Comparison of ENCODE assay signal across 9 mouse cellular contexts in genomic region chr2:131911341-131911740, GRCm38 (mm10). TPM values are rescaled to one million over a fixed set of nuclear protein-coding genes. Genes with fewer than 3 reads are reported as not detected.
A peak's percentile ranks its signal among the peaks of the same experiment; 100 is the strongest.
DNase-seq lines count a peak whose midpoint lies in the region; ATAC-seq and TF ChIP-seq lines count a peak whose summit lies in the region.
"Had no signal": no experiment of that assay in that cellular context is flagged by ENCODE, and none has a peak within 500 bp of the region (broad histone marks: within the 10 kb centered on the region; RNA-seq: fewer than 3 reads in every experiment).

No protein-coding gene starts in this region.

- H3K27ac ChIP-seq in heart, embryonic 16.5 days (ENCODE audit: low read length), result no peak overlapping the region
- H3K27ac ChIP-seq in brown adipose tissue, adult 24 weeks (replicated peaks; ENCODE audit: low read depth, low read length), result peak overlapping the region; percentile 30
- H3K27ac ChIP-seq in forebrain, embryonic 12.5 days, result peak overlapping the region; percentile 42; the same call in 1 of the 2 replicates
- H3K27ac ChIP-seq in liver, postnatal 0 days (ENCODE audit: low read depth), result no peak overlapping the region
- H3K27ac ChIP-seq in thymus, adult 2 months (ENCODE audit: control insufficient read depth, insufficient read depth, low read length), result no peak overlapping the region

- peaks cover 16% of the 10 kb centered on the region for H3K4me1 ChIP-seq in heart, embryonic 16.5 days (ENCODE audit: control insufficient read depth, insufficient read depth, low read length)
- H3K4me1 ChIP-seq in brown adipose tissue, adult 24 weeks (ENCODE audit: control insufficient read depth, insufficient read depth, insufficient read length, low read length), result peaks cover 31% of the 10 kb centered on the region
- peaks cover 25% of the 10 kb centered on the region for H3K4me1 ChIP-seq in forebrain, embryonic 12.5 days
- H3K4me1 ChIP-seq in liver, postnatal 0 days (ENCODE audit: insufficient read depth), result peaks cover 8% of the 10 kb centered on the region; the same call in 1 of the 2 replicates
- H3K4me1 ChIP-seq in thymus, adult 2 months (replicated peaks; ENCODE audit: control insufficient read depth, insufficient read depth, low read length), result peaks cover 5% of the 10 kb centered on the region; the same call in 1 of the 2 replicates

- H3K9me3 ChIP-seq in heart, embryonic 16.5 days (replicated peaks; ENCODE audit: control insufficient read depth, low read length), result no peaks in the 10 kb centered on the region
- no peaks in the 10 kb centered on the region for H3K9me3 ChIP-seq in forebrain, embryonic 12.5 days
- no peaks in the 10 kb centered on the region for H3K9me3 ChIP-seq in liver, postnatal 0 days (ENCODE audit: low read length)

- peaks cover 7% of the 10 kb centered on the region for H3K36me3 ChIP-seq in heart, embryonic 16.5 days (ENCODE audit: control insufficient read depth, insufficient read depth)
- H3K36me3 ChIP-seq in forebrain, embryonic 12.5 days (replicated peaks), result no peaks in the 10 kb centered on the region
- H3K36me3 ChIP-seq in liver, postnatal 0 days (replicated peaks; ENCODE audit: insufficient read depth, low read length), result peaks cover 4% of the 10 kb centered on the region; the same call in 1 of the 2 replicates
- H3K36me3 ChIP-seq in thymus, adult 2 months (ENCODE audit: control insufficient read depth, insufficient read depth, low read length), result no peaks in the 10 kb centered on the region

- H3K4me2 ChIP-seq in heart, embryonic 16.5 days (ENCODE audit: low read depth, low read length), result peak overlapping the region; percentile 59
- peak overlapping the region; percentile 66 for H3K4me2 ChIP-seq in forebrain, embryonic 12.5 days
- H3K4me2 ChIP-seq in liver, postnatal 0 days (ENCODE audit: low read depth, low read length), result peak overlapping the region; percentile 80

- TF ChIP-seq EP300 in liver, postnatal 0 days (IDR thresholded peaks at IDR 0.05; ENCODE audit: low read depth), result no peak

- H3K27me3 ChIP-seq in heart, embryonic 16.5 days (ENCODE audit: control insufficient read depth, insufficient read depth, low read length), result no peaks in the 10 kb centered on the region
- H3K27me3 ChIP-seq in forebrain, embryonic 12.5 days, result 0 out of 2 replicates have a peak, but pooled peaks cover 4% of the 10 kb centered on the region
- H3K27me3 ChIP-seq in liver, postnatal 0 days (ENCODE audit: insufficient read depth, low read length), result no peaks in the 10 kb centered on the region
- H3K27me3 ChIP-seq in thymus, adult 2 months (ENCODE audit: control insufficient read depth, insufficient read depth, low read length), result no peaks in the 10 kb centered on the region

- no peak for TF ChIP-seq CTCF in liver, postnatal 0 days (IDR thresholded peaks at IDR 0.05; ENCODE audit: low read depth)
- no peak for TF ChIP-seq CTCF in thymus, adult 2 months (IDR thresholded peaks at IDR 0.05; ENCODE audit: borderline replicate concordance, control insufficient read depth, extremely low read depth, insufficient read depth, low read length, poor library complexity)

- H3K9ac ChIP-seq in heart, embryonic 16.5 days (ENCODE audit: low read length), result peak overlapping the region; percentile 84; the same call in 1 of the 2 replicates
- H3K9ac ChIP-seq in forebrain, embryonic 12.5 days, result 0 out of 2 replicates have a peak overlapping the region, but pooled peaks have one; percentile 83
- H3K9ac ChIP-seq in liver, postnatal 0 days (replicated peaks), result no peak overlapping the region; the same call in 1 of the 2 replicates

- no peak for TF ChIP-seq POLR2A in thymus, adult 2 months (IDR thresholded peaks at IDR 0.05; ENCODE audit: control insufficient read depth, extremely low read depth, insufficient read depth, low read length, poor library complexity)

- ATAC-seq in heart, embryonic 16.5 days (replicated peaks; ENCODE audit: extremely low read depth, insufficient read depth, low FRiP score), result no peak
- no peak for ATAC-seq in forebrain, embryonic 12.5 days (ENCODE audit: low FRiP score)
- ATAC-seq in liver, postnatal 0 days, result no peak

- DNase-seq in heart, adult 9 months (ENCODE audit: low spot score in 2 of 2), result no peak
- no peak for DNase-seq in liver, postnatal 0 days
- DNase-seq in thymus, adult 2 months, result no peak
- DNase-seq in ovary, postnatal 10 days (ENCODE audit: low spot score), result no peak
- no peak for DNase-seq in spleen, postnatal 10 days (ENCODE audit: low spot score in 2 of 2)

- WGBS in heart, embryonic 16.5 days, result 62% methylated on average over 4 of the region's 4 CpGs
- 33% methylated on average over 4 of the region's 4 CpGs for WGBS in forebrain, embryonic 12.5 days
- 66% methylated on average over 4 of the region's 4 CpGs for WGBS in liver, postnatal 0 days (ENCODE audit: insufficient replicate concordance)
- WGBS in thymus, adult 2 months, result 79% methylated on average over 4 of the region's 4 CpGs

- H3K4me3 ChIP-seq in heart, embryonic 16.5 days (ENCODE audit: low read length), result peak overlapping the region; percentile 71; the same call in 1 of the 2 replicates
- H3K4me3 ChIP-seq in brown adipose tissue, adult 24 weeks (ENCODE audit: insufficient read depth, low read depth, low read length), result peak overlapping the region; percentile 7; the same call in 1 of the 2 replicates
- peak overlapping the region; percentile 73 for H3K4me3 ChIP-seq in forebrain, embryonic 12.5 days (replicated peaks)
- H3K4me3 ChIP-seq in liver, postnatal 0 days (ENCODE audit: low read depth, low read length), result peak overlapping the region; percentile 69
- H3K4me3 ChIP-seq in thymus, adult 2 months (ENCODE audit: control insufficient read depth, insufficient read depth, low read length), result no peak overlapping the region

RNA-seq across cellular contexts. Expression of gene Prn, which starts 1.6 kb away (rescaled TPM):
- polyA plus RNA-seq in heart, embryonic 16.5 days (2015; fragmentation: Nextera tagmentation; extraction: Ambion mirVana), result not detected in 2 replicates
- polyA plus RNA-seq in brown adipose tissue, adult 24 weeks (2012; ENCODE audit: insufficient read depth, insufficient read length, missing spikeins), result not detected in 2 replicates
- not detected in 2 replicates for polyA plus RNA-seq in forebrain, embryonic 12.5 days (2016; fragmentation: Nextera tagmentation; extraction: Ambion mirVana)
- not detected in 2 replicates for polyA plus RNA-seq in liver, postnatal 0 days (2015; fragmentation: Nextera tagmentation; extraction: Ambion mirVana)
- not detected in 2 replicates for polyA plus RNA-seq in thymus, adult 2 months (2012; rRNA removed)
- polyA plus RNA-seq: small intestine, adult 2 months had no signal

RNA-seq across cellular contexts. Expression of gene Prnp, which starts 1.6 kb away (rescaled TPM):
- polyA plus RNA-seq in heart, embryonic 16.5 days (2015; fragmentation: Nextera tagmentation; extraction: Ambion mirVana), result 112 and 115 TPM in 2 replicates
- polyA plus RNA-seq in brown adipose tissue, adult 24 weeks (2012; ENCODE audit: insufficient read depth, insufficient read length, missing spikeins), result 105 and 119 TPM in 2 replicates
- 66.4 and 67.7 TPM in 2 replicates for polyA plus RNA-seq in forebrain, embryonic 12.5 days (2016; fragmentation: Nextera tagmentation; extraction: Ambion mirVana)
- polyA plus RNA-seq in liver, postnatal 0 days (2015; fragmentation: Nextera tagmentation; extraction: Ambion mirVana), result 19.5 and 20.2 TPM in 2 replicates
- polyA plus RNA-seq in thymus, adult 2 months (2012; rRNA removed), result 39.9 and 43.8 TPM in 2 replicates

RNA-seq across cellular contexts. Expression of gene Prnd, which starts 39.3 kb away (rescaled TPM):
- polyA plus RNA-seq in heart, embryonic 16.5 days (2015; fragmentation: Nextera tagmentation; extraction: Ambion mirVana), result 22.7 and 25.2 TPM in 2 replicates
- 0.58 and 0.71 TPM in 2 replicates for polyA plus RNA-seq in brown adipose tissue, adult 24 weeks (2012; ENCODE audit: insufficient read depth, insufficient read length, missing spikeins)
- polyA plus RNA-seq in forebrain, embryonic 12.5 days (2016; fragmentation: Nextera tagmentation; extraction: Ambion mirVana), result 7.0 and 7.3 TPM in 2 replicates
- polyA plus RNA-seq in liver, postnatal 0 days (2015; fragmentation: Nextera tagmentation; extraction: Ambion mirVana), result 0.40 and 0.47 TPM in 2 replicates
- polyA plus RNA-seq in thymus, adult 2 months (2012; rRNA removed), result 1.7 and 1.8 TPM in 2 replicates

RNA-seq across cellular contexts. Expression of gene Erv3, which starts 51.8 kb away (rescaled TPM):
- polyA plus RNA-seq in heart, embryonic 16.5 days (2015; fragmentation: Nextera tagmentation; extraction: Ambion mirVana), result not detected in 2 replicates
- not detected in 2 replicates for polyA plus RNA-seq in brown adipose tissue, adult 24 weeks (2012; ENCODE audit: insufficient read depth, insufficient read length, missing spikeins)
- polyA plus RNA-seq in forebrain, embryonic 12.5 days (2016; fragmentation: Nextera tagmentation; extraction: Ambion mirVana), result not detected in 2 replicates
- not detected in 2 replicates for polyA plus RNA-seq in liver, postnatal 0 days (2015; fragmentation: Nextera tagmentation; extraction: Ambion mirVana)
- polyA plus RNA-seq in thymus, adult 2 months (2012; rRNA removed), result 0.23 and 0.28 TPM in 2 replicates
- polyA plus RNA-seq: small intestine, adult 2 months had no signal

Comparison
In these comparisons a context has a peak if more than half of its experiments do, and no peak if none do; other contexts are left out.
1. H3K27ac ChIP-seq: peak in brown adipose tissue, adult 24 weeks (single experiment) and forebrain, embryonic 12.5 days (single experiment); none in heart, embryonic 16.5 days (single experiment), liver, postnatal 0 days (single experiment) and thymus, adult 2 months (single experiment).
2. Peak in every context shown above with its lines, with median percentiles within 50 percentile points of each other: H3K4me2 ChIP-seq.